Mouse (Mus musculus): ENCODE results near the gene Tmem213. TPM values are rescaled to one million over a fixed set of nuclear protein-coding genes. Genes with fewer than 3 reads are reported as not detected.
A peak's percentile ranks its signal among the peaks of the same experiment; 100 is the strongest.

Gene Tmem213
- polyA plus RNA-seq (2014; fragmentation: Nextera tagmentation; extraction: Ambion mirVana), result not detected in 2 replicates

- no peaks in the 10 kb centered on the region for H3K9me3 ChIP-seq (replicated peaks; ENCODE audit: control insufficient read depth, low read length)
- 33% methylated on average over 9 of the region's 9 CpGs for WGBS
- H3K4me1 ChIP-seq (ENCODE audit: control insufficient read depth, insufficient read depth, low read length), result no peaks in the 10 kb centered on the region
- ATAC-seq (no peak), DNase-seq (ENCODE audit: low spot score) (no peak)
- H3K9ac ChIP-seq (ENCODE audit: low read length), result no peak within 1 kb of the TSS
- H3K36me3 ChIP-seq (ENCODE audit: control insufficient read depth, insufficient read depth, low read length), result no peaks in the 10 kb centered on the region
- H3K27me3 ChIP-seq (replicated peaks; ENCODE audit: control insufficient read depth, insufficient read depth, low read length), result no peaks in the 10 kb centered on the region
- H3K4me2 ChIP-seq (ENCODE audit: low read length), result no peak within 1 kb of the TSS
- H3K27ac ChIP-seq (ENCODE audit: low read depth, low read length), result no peak within 1 kb of the TSS
- H3K4me3 ChIP-seq (ENCODE audit: low read depth, low read length), result no peak within 1 kb of the TSS
Measured at GRCm38 (mm10) chr6:38109160-38109795, at the start of gene Tmem213. Tmem213 (plus strand) TSS chr6:38109255.

GRCm38 (mm10) chr6:38064621-38065020 is 44.4 kb upstream of the Tmem213 start:
- WGBS, result 72% methylated on average over 2 of the region's 2 CpGs
- H3K9ac ChIP-seq (ENCODE audit: low read length), result no peak overlapping the region
- DNase-seq (ENCODE audit: low spot score) (no peak), ATAC-seq (no peak)
- no peaks in the 10 kb centered on the region for H3K9me3 ChIP-seq (replicated peaks; ENCODE audit: control insufficient read depth, low read length)
- 0 out of 2 replicates have a peak, but pooled peaks cover 2% of the 10 kb centered on the region for H3K4me1 ChIP-seq (ENCODE audit: control insufficient read depth, insufficient read depth, low read length)
- H3K36me3 ChIP-seq (ENCODE audit: control insufficient read depth, insufficient read depth, low read length), result no peaks in the 10 kb centered on the region
- H3K4me3 ChIP-seq (ENCODE audit: low read depth, low read length), result no peak overlapping the region
- H3K27me3 ChIP-seq (replicated peaks; ENCODE audit: control insufficient read depth, insufficient read depth, low read length), result no peaks in the 10 kb centered on the region
- no peak overlapping the region for H3K4me2 ChIP-seq (ENCODE audit: low read length)
- H3K27ac ChIP-seq (ENCODE audit: low read depth, low read length), result no peak overlapping the region

GRCm38 (mm10) chr6:38065122-38065500 is 43.9 kb upstream of the Tmem213 start:
- H3K9ac ChIP-seq (ENCODE audit: low read length), result no peak overlapping the region
- H3K4me1 ChIP-seq (ENCODE audit: control insufficient read depth, insufficient read depth, low read length), result 0 out of 2 replicates have a peak, but pooled peaks cover 2% of the 10 kb centered on the region
- ATAC-seq, result peak; percentile 60; the same call in 1 of the 2 replicates
- H3K27me3 ChIP-seq (replicated peaks; ENCODE audit: control insufficient read depth, insufficient read depth, low read length), result no peaks in the 10 kb centered on the region
- H3K36me3 ChIP-seq (ENCODE audit: control insufficient read depth, insufficient read depth, low read length), result no peaks in the 10 kb centered on the region
- H3K27ac ChIP-seq (ENCODE audit: low read depth, low read length), result no peak overlapping the region
- H3K4me3 ChIP-seq (ENCODE audit: low read depth, low read length), result no peak overlapping the region
- H3K4me2 ChIP-seq (ENCODE audit: low read length), result no peak overlapping the region
- DNase-seq (ENCODE audit: low spot score), result peak; percentile 72
- no peaks in the 10 kb centered on the region for H3K9me3 ChIP-seq (replicated peaks; ENCODE audit: control insufficient read depth, low read length)
- WGBS, result 58% methylated on average over 3 of the region's 3 CpGs

- 76% methylated on average over 11 of the region's 11 CpGs for WGBS
- peak; percentile 63; the same call in 1 of the 2 replicates for ATAC-seq
- no peaks in the 10 kb centered on the region for H3K9me3 ChIP-seq (replicated peaks; ENCODE audit: control insufficient read depth, low read length)
- H3K27ac ChIP-seq (ENCODE audit: low read depth, low read length), result no peak overlapping the region
- H3K4me1 ChIP-seq (ENCODE audit: control insufficient read depth, insufficient read depth, low read length), result 0 out of 2 replicates have a peak, but pooled peaks cover 2% of the 10 kb centered on the region
- H3K36me3 ChIP-seq (ENCODE audit: control insufficient read depth, insufficient read depth, low read length), result no peaks in the 10 kb centered on the region
- H3K4me2 ChIP-seq (ENCODE audit: low read length), result no peak overlapping the region
- H3K27me3 ChIP-seq (replicated peaks; ENCODE audit: control insufficient read depth, insufficient read depth, low read length), result no peaks in the 10 kb centered on the region
- no peak overlapping the region for H3K9ac ChIP-seq (ENCODE audit: low read length)
- peak; percentile 4 for DNase-seq (ENCODE audit: low spot score)
- no peak overlapping the region for H3K4me3 ChIP-seq (ENCODE audit: low read depth, low read length)
Measured at GRCm38 (mm10) chr6:38065501-38066122, 43.4 kb upstream of the Tmem213 start.

GRCm38 (mm10) chr6:38066215-38066614 is 42.8 kb upstream of the Tmem213 start:
- H3K9me3 ChIP-seq (replicated peaks; ENCODE audit: control insufficient read depth, low read length), result no peaks in the 10 kb centered on the region
- 0 out of 2 replicates have a peak, but pooled peaks cover 2% of the 10 kb centered on the region for H3K4me1 ChIP-seq (ENCODE audit: control insufficient read depth, insufficient read depth, low read length)
- H3K36me3 ChIP-seq (ENCODE audit: control insufficient read depth, insufficient read depth, low read length), result no peaks in the 10 kb centered on the region
- H3K27me3 ChIP-seq (replicated peaks; ENCODE audit: control insufficient read depth, insufficient read depth, low read length), result no peaks in the 10 kb centered on the region
- no peak overlapping the region for H3K9ac ChIP-seq (ENCODE audit: low read length)
- no peak overlapping the region for H3K27ac ChIP-seq (ENCODE audit: low read depth, low read length)
- H3K4me3 ChIP-seq (ENCODE audit: low read depth, low read length), result no peak overlapping the region
- DNase-seq (ENCODE audit: low spot score) (peak; percentile 92), ATAC-seq (peak; percentile 94)
- H3K4me2 ChIP-seq (ENCODE audit: low read length), result no peak overlapping the region
- 0% methylated on average over 5 of the region's 5 CpGs for WGBS

GRCm38 (mm10) chr6:38071256-38071655 is 37.8 kb upstream of the Tmem213 start:
- Histone ChIP-seq H3K4me3 (ENCODE audit: low read depth, low read length) (no peak overlapping the region), H3K4me1 (ENCODE audit: control insufficient read depth, insufficient read depth, low read length) (no peaks in the 10 kb centered on the region), H3K36me3 (ENCODE audit: control insufficient read depth, insufficient read depth, low read length) (no peaks in the 10 kb centered on the region), H3K9me3 (replicated peaks; ENCODE audit: control insufficient read depth, low read length) (no peaks in the 10 kb centered on the region), H3K9ac (ENCODE audit: low read length) (no peak overlapping the region), H3K27ac (ENCODE audit: low read depth, low read length) (no peak overlapping the region), H3K4me2 (ENCODE audit: low read length) (no peak overlapping the region), H3K27me3 (replicated peaks; ENCODE audit: control insufficient read depth, insufficient read depth, low read length) (no peaks in the 10 kb centered on the region)
- 91% methylated on average over 4 of the region's 4 CpGs for WGBS
- DNase-seq (ENCODE audit: low spot score), result no peak
- ATAC-seq, result no peak

- no peak overlapping the region for H3K4me3 ChIP-seq (ENCODE audit: low read depth, low read length)
- H3K27ac ChIP-seq (ENCODE audit: low read depth, low read length), result no peak overlapping the region
- no peaks in the 10 kb centered on the region for H3K9me3 ChIP-seq (replicated peaks; ENCODE audit: control insufficient read depth, low read length)
- WGBS, result 71% methylated on average over 5 of the region's 5 CpGs
- ATAC-seq (no peak), DNase-seq (ENCODE audit: low spot score) (no peak)
- H3K36me3 ChIP-seq (ENCODE audit: control insufficient read depth, insufficient read depth, low read length), result no peaks in the 10 kb centered on the region
- H3K9ac ChIP-seq (ENCODE audit: low read length), result no peak overlapping the region
- H3K4me2 ChIP-seq (ENCODE audit: low read length), result no peak overlapping the region
- H3K4me1 ChIP-seq (ENCODE audit: control insufficient read depth, insufficient read depth, low read length), result no peaks in the 10 kb centered on the region
- H3K27me3 ChIP-seq (replicated peaks; ENCODE audit: control insufficient read depth, insufficient read depth, low read length), result no peaks in the 10 kb centered on the region
Measured at GRCm38 (mm10) chr6:38072137-38072796, 36.8 kb upstream of the Tmem213 start.

GRCm38 (mm10) chr6:38073592-38073991 is 35.5 kb upstream of the Tmem213 start:
- 85% methylated on average over 3 of the region's 3 CpGs for WGBS
- H3K36me3 ChIP-seq (ENCODE audit: control insufficient read depth, insufficient read depth, low read length), result no peaks in the 10 kb centered on the region
- DNase-seq (ENCODE audit: low spot score), result no peak
- no peak overlapping the region for H3K27ac ChIP-seq (ENCODE audit: low read depth, low read length)
- ATAC-seq, result no peak
- no peaks in the 10 kb centered on the region for H3K4me1 ChIP-seq (ENCODE audit: control insufficient read depth, insufficient read depth, low read length)
- H3K4me2 ChIP-seq (ENCODE audit: low read length), result no peak overlapping the region
- H3K4me3 ChIP-seq (ENCODE audit: low read depth, low read length), result no peak overlapping the region
- no peaks in the 10 kb centered on the region for H3K27me3 ChIP-seq (replicated peaks; ENCODE audit: control insufficient read depth, insufficient read depth, low read length)
- no peak overlapping the region for H3K9ac ChIP-seq (ENCODE audit: low read length)
- no peaks in the 10 kb centered on the region for H3K9me3 ChIP-seq (replicated peaks; ENCODE audit: control insufficient read depth, low read length)

GRCm38 (mm10) chr6:38080364-38080763 is 28.7 kb upstream of the Tmem213 start:
- H3K4me3 ChIP-seq (ENCODE audit: low read depth, low read length), result no peak overlapping the region
- WGBS, result 60% methylated on average over 4 of the region's 4 CpGs
- H3K4me1 ChIP-seq (ENCODE audit: control insufficient read depth, insufficient read depth, low read length), result no peaks in the 10 kb centered on the region
- ATAC-seq, result no peak
- no peaks in the 10 kb centered on the region for H3K9me3 ChIP-seq (replicated peaks; ENCODE audit: control insufficient read depth, low read length)
- H3K4me2 ChIP-seq (ENCODE audit: low read length), result no peak overlapping the region
- H3K36me3 ChIP-seq (ENCODE audit: control insufficient read depth, insufficient read depth, low read length), result no peaks in the 10 kb centered on the region
- H3K9ac ChIP-seq (ENCODE audit: low read length), result no peak overlapping the region
- DNase-seq (ENCODE audit: low spot score), result no peak
- no peak overlapping the region for H3K27ac ChIP-seq (ENCODE audit: low read depth, low read length)
- H3K27me3 ChIP-seq (replicated peaks; ENCODE audit: control insufficient read depth, insufficient read depth, low read length), result no peaks in the 10 kb centered on the region

Data from forebrain, embryonic 14.5 days (tissue).